Mouse (Mus musculus) mammary gland, adult 2 months (tissue): ENCODE data around the gene Rusc1. TPM values are rescaled to one million over a fixed set of nuclear protein-coding genes. Genes with fewer than 3 reads are reported as not detected.

Experiments used
- polyA plus RNA-seq: library from polyadenylated mRNA; depleted of rRNA; stranded (reverse); fragments of >200 nt; gene quantifications from 2 replicates; pipeline ENCODE4 v1.2.3, GENCODE M21; 2012; ENCODE audit warnings: low replicate concordance; rRNA removed

Rusc1 gene
- polyA plus RNA-seq: 43.9 and 51.7 TPM in 2 replicates

DNA sequence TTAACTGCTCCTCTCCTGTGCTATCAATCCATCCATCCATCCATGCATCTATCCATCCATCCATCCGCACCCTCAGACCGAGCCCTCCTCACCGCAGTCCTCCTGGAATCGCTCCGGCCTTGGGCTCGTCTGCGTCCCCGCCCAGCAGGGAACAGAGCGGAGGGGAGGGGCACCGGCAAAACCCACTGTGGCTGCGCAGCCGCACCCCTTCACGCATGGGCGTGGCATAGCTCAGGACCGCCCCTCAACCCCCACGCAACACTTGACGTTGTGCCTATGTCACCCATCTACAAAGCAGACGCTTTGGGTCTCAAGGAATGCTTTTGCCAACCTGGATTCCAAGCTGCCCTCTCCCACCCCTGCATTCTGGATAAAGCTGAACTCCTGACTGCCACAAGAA lies at the start of gene Rusc1:
Rusc1 (minus strand) TSS at position 137 of the 400 bp plus-strand sequence.

DNA sequence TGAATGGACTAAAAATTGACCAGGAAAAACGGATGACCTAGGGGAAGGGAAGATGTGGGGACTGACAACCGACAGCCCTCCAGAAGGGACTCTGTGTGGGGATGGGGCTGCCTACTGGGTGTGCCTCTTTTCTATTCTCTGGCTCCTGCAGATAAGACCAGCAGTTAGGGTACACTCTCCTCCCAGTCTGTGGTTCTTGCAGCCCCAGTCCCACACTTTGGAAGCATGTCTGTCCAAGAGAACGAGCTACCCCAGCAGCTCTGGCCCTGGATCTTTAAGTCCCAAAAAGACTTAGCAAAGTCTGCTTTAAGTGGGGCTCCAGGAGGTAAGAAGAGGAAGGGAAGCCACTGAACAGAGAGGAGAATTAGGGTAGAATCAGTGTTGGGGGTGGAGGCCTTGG lies 42.8 kb upstream of the Rusc1 start, which contains the start of gene Pklr:
Pklr (plus strand) TSS at position 185 of the 400 bp plus-strand sequence.

DNA sequence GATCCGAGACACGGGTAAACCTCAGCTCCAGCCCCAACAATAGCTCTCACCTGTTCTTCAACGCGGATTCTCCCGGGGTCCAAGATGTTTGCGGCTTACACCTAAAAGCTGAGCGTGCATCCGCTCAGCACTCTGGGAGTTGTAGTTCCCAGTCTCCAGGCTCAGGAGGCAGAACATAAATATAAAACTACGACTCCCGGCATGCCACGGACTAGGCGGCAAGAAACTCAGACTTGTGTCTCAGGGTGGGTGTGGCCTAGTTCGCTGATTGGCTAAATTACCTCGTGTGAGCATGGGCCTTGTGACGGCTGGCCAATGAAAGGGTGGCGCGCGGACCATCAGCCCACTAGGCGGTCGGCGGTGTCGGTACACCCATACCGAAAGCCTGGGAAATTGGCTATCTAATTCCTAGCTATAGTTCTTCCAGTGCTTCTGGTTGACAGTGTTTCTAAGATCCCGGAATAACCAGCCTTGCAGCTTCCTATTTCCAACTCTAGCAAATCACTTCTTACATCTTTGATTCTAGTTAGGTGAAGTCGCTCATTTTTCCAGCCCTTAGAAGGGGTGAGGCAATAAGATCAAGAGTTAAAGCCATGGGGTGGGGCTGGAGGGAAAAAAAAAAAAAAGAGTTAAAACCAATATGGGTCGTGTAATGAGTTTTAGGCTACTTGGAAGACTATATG lies 8.8 kb upstream of the Rusc1 start, which contains the start of gene Fdps:
Fdps (minus strand) TSS at position 148 of the 683 bp plus-strand sequence.

DNA sequence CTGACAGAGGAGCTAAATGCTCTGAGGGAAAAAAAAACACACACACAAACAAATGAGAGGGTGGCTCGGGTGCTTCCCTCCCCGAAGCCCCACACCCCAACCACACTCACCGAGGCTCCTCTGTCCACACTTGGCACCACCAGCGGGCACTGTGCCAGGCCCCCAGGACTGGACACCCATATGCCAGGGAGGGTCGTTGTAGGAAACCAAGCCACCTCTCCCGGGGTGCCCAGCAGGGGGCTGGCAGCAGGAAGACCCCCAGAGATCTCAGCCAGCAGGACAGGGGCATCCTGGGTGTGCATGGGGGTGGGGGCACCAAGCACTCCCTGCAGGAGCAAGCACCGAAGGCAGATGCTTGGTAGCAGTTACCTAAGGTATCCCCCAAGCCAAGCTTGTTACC lies 7.7 kb upstream of the Rusc1 start, which contains the start of gene Gm43738:
Gm43738 (minus strand) TSS at position 289 of the 400 bp plus-strand sequence.

Other genes with a start within 250 kb of the Rusc1 start
- 27.4 and 32.6 TPM in 2 replicates for gene Msto1, start 179.3 kb downstream of the Rusc1 start, polyA plus RNA-seq
- gene Ash1l, start 142.7 kb downstream of the Rusc1 start, polyA plus RNA-seq: 6.8 and 11.5 TPM in 2 replicates
- gene Dap3, start 142.1 kb downstream of the Rusc1 start, polyA plus RNA-seq: 34.1 and 46.4 TPM in 2 replicates
- gene Gm43738, start 7.8 kb upstream of the Rusc1 start, polyA plus RNA-seq: not detected in 2 replicates
- gene Fdps, start 8.6 kb upstream of the Rusc1 start, polyA plus RNA-seq: 69.2 and 93.9 TPM in 2 replicates
- gene Pklr, start 42.8 kb upstream of the Rusc1 start, polyA plus RNA-seq: 1.2 TPM in 1 of 2 replicates, not detected in the other
- 1.7 and 5.4 TPM in 2 replicates for gene Hcn3, start 66.9 kb upstream of the Rusc1 start, polyA plus RNA-seq
- gene Clk2, start 71.5 kb upstream of the Rusc1 start, polyA plus RNA-seq: 52.1 and 77.2 TPM in 2 replicates
- 149 and 198 TPM in 2 replicates for gene Scamp3, start 84.2 kb upstream of the Rusc1 start, polyA plus RNA-seq
- 60.1 and 120 TPM in 2 replicates for gene Fam189b, start 89.8 kb upstream of the Rusc1 start, polyA plus RNA-seq
- gene Gba, start 109.6 kb upstream of the Rusc1 start, polyA plus RNA-seq: 64.0 and 119 TPM in 2 replicates
- 50.0 and 62.6 TPM in 2 replicates for gene Thbs3, start 121.9 kb upstream of the Rusc1 start, polyA plus RNA-seq
- gene Mtx1, start 133.8 kb upstream of the Rusc1 start, polyA plus RNA-seq: 162 and 208 TPM in 2 replicates
- gene Muc1, start 135.7 kb upstream of the Rusc1 start, polyA plus RNA-seq: 12.4 and 14.5 TPM in 2 replicates
- 189 and 281 TPM in 2 replicates for gene Krtcap2, start 152.7 kb upstream of the Rusc1 start, polyA plus RNA-seq
- 10.8 and 22.3 TPM in 2 replicates for gene Trim46, start 153.0 kb upstream of the Rusc1 start, polyA plus RNA-seq
- gene Dpm3, start 166.0 kb upstream of the Rusc1 start, polyA plus RNA-seq: 493 and 778 TPM in 2 replicates
- gene Slc50a1, start 177.3 kb upstream of the Rusc1 start, polyA plus RNA-seq: 258 and 285 TPM in 2 replicates
- 35.6 and 37.1 TPM in 2 replicates for gene Efna1, start 187.8 kb upstream of the Rusc1 start, polyA plus RNA-seq
- gene Efna3, start 229.7 kb upstream of the Rusc1 start, polyA plus RNA-seq: 8.6 and 12.4 TPM in 2 replicates
- gene Efna4, start 244.7 kb upstream of the Rusc1 start, polyA plus RNA-seq: 6.3 and 14.3 TPM in 2 replicates